Mouse (Mus musculus) heart, postnatal 36 days (tissue): Measurements from ENCODE around the gene Atp2b4. TPM values are rescaled to one million over a fixed set of nuclear protein-coding genes. Genes with fewer than 3 reads are reported as not detected.

Experiments
- DNase-seq, 2 experiments: peaks; one replicate each; pipeline ENCODE4 v3.0.0; 2021 to 2022
- intact Hi-C: fragments of 180-260 bp; cut with DNase I; formaldehyde crosslinking; loops from one replicate; pipeline ENCODE4 v1.15.1; 2025
- total RNA-seq, 2 experiments: library from RNA; stranded (reverse); gene quantifications; 2 replicates each; pipeline ENCODE4 v1.2.3; 2021

Atp2b4 gene
- 10 to 100 TPM; 19.5 to 23.7 TPM for total RNA-seq

DNA sequence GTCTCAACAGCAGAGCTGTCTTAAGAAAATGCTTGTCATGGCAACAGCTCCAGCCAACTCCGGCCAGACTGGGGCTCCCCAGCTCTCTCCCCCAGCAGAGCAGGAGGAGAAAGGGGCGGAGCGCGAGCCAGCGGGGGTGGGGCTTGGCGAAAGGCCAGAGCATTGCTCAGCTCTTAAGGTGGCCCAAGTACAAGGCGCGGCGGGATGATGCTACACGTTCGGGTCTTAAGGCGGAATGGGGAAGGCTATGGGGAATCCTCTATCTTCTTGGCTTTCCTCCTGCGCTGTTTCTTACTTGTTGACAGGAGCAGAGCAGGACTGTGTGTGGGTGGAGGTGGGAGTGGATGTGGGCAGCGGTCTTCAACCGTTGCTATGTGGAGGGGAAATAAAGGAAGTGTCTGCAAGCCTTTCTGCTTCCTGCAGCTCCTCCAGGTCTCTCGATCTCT lies at the start of gene Atp2b4:
Gene Atp2b4, minus strand, starts transcription at position 94 of the 446 bp plus-strand sequence.
- intact Hi-C loops, result loop anchor here (1.0 to 2.0 kb wide), 2 partner anchors 54 to 91 kb away; no protein-coding TSS in a partner anchor
- DNase-seq, result peak; percentile 97 to 99

DNA sequence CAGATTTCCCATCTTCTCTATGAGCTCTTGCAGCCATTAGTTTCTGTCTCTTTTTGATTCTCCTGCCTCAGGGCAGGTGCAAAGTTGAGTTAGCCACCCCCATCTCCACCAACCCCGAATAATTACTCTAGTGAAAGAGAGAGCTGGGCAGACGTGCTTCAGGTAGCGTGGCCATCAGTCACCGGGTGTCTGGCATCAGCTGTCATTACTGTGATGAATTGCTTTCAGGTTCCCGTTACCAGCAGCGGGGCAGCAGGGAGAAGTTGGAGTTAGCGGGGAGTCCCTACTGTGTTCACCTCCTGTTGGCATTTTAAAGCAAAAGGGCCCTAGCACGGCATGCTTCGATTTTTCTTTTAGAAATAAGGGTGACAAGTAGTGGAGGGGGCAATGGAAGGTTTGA lies 43.9 kb upstream of the Atp2b4 start:
- DNase-seq, result no peak
- intact Hi-C loops, result no loop called here

DNA sequence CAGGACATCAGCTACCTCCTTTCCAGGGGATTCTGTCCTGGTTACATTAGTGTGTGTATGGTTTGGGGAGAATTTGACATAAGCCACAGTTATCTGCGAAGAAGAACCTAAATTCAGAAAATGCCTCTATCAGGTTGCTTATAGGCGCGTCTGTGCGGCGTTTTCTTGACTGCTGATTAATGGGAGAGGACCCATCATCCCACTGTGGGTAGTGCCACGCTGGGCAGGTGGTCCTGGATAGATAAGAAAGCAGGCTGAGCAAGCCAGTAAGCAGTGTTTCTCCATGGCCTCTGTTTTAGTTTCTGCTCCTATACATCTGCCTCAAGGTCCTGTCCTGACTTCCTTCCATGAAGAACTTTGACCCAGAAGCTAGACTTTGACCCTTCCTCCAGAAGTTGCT lies 43.1 kb upstream of the Atp2b4 start:
- intact Hi-C loops, result no loop called here
- DNase-seq, result no peak

DNA sequence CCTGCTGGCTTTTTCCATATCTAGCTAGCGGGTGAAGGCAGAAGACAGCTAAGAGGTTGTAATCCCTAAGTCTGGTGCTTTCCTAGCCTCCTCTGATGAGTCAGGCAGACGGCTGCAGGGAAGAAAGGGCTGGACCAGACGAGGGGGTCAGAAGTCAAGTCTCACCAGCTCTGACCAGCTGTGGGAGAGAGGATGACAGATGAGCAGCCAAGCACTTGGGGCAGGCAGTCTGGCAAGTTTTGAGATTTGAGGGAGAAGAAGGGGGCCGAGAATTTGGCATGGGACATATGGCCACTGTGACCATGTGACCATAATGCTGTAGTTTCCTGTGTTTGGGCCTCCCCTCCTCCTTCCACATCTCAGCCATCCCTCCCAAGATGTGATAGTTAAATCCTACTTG lies 42.5 kb upstream of the Atp2b4 start:
- intact Hi-C loops, result no loop called here
- DNase-seq, result no peak

DNA sequence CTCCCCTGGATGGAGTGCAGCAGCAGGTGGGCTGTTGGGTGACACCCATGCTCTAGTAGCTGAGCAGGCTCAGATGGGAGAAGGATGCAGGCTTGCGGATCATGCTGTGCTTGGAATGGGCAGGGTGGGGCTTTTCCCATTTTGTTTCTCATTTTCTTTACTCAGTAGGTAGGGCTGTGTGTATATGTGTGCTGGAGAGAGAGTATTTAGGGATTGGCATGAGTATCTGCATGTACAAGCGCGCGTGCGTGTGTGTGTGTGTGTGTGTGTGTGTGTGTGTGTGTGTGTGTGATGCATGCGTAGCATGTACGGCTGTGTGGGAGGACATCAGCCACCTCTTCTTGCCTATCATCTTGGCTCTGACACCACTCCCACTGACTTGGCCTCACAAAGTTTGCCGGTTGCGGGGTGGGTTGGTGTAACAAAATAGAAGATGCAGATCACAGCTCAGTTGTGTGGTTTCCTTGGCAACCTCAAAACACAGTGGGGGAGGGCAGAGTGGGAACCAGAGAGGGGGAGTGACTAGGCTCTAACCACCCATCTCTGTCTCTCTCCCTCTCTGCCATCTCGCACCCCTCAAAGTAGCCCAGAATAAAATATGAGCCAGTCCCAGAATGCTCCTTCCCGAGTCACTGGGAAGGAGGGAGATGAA lies 41.4 kb upstream of the Atp2b4 start:
- intact Hi-C loops, result no loop called here
- DNase-seq, result no peak

DNA sequence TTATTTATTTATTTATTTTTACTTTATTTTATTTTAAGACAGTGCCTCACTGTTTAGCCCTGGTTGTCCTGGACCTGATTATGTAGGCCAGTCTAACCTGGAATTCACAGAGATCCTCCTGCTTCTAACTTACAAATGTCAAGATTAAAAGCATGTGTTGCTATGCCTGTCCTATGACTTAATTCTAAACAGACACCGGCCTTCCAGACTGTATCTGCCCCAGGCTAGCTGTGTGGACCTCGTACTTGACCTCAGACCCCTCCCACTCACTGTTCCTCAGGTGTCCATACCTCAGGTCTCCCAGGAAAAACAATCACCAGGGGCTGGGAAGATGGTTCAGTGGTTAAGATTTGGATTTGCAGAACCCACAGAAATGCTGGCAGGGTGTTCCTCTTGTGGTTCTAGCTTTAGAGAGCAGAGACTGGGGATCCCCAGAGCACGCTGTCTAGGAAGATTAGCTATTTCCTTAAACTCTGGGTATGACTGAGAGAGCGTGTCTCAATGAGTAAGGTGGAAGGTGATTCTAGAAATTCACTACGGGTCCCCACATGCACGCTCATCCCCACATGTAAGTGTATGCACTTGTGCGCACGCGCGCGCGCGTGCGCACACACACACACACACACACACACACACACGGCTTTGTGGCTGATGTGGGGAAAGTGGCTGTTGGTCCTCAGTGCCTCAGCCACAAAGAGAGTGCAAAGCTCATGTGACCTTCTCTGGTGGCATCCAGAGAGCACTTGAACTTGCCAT lies 40.5 kb upstream of the Atp2b4 start:
- intact Hi-C loops, result no loop called here

DNA sequence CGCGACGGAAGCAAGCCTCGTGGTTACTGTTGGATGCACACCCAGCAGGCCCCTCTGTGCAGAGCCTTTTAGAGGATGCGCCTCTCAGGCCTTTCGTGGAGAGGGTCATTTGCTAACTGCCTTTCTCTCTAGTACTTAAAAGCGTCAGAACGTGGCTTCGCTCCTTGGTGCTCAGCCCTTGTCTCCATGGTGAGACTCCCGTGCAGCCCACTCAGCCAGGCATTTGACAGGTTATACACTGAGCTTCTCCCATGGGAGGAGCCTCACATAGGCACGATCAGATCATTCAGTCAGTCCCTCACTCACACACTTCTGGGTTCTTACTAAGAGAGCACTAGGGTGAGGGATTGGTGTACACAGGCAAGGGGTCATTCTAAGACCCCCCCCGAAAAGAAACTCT lies 39.7 kb upstream of the Atp2b4 start:
- DNase-seq, result no peak
- intact Hi-C loops, result no loop called here

More for the DNA sequence above, 40.5 kb upstream of the Atp2b4 start:
- DNase-seq, result no peak

DNA sequence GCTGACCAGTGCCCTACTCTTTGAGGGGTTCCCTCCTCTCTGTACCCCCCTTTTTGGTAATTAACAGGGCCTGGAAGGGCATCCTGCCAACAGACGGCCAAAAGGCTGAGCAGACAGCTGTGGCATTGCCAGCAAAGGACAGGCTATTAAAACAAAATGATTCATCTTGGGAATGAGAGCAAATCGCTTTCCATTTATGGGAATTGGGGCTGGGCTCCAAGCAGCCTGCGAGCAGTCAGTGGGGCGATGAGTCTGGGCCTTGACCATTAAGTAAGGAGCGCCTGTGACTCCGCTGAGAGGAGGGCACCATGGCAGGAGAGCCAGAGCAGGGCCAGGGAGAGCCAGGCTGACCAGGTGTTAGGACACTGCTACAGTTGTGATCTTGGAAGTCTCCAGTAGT lies 33.5 kb upstream of the Atp2b4 start:
- peak; percentile 29 to 42 for DNase-seq
- intact Hi-C loops, result no loop called here

DNA sequence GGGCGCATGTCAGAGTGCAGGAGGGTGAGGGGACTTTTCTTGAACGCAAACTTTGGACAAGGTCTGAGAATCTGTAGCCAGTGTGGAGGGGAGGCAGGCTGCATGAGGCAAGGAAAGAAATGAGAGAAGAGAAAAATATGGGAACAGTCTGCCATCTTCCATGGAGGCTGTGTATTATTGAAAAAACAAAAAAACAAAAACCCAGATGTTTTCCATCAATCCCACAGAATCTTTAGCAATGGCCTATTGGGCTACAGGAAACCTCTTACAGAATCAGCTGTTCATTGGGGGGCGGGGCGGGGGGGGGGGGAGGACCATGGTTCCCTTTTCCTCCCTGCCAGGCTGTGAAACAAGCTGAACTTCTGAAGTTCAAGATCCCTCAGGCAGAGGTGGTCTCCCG lies 31.9 kb upstream of the Atp2b4 start:
- intact Hi-C loops, result no loop called here
- DNase-seq, result no peak

DNA sequence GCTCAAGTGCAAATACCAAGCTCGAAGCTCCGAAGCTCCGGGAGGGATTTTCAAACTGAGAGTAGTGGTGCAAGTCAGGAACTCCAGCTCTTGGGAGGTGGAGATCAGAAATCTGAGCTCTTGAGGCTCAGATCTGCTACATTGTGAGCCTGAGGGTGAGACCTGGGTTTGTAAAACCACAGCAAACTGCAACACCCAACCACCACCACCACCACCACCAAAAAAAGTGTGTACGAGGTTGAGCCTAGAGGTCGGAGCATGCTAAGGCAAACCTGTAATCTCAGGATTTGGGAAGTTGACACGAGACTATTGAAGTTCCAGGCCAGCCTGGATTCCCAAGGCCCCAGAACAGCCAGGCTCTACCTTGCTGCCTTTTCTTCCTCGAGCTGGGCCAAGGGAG lies 25.4 kb upstream of the Atp2b4 start:
- DNase-seq, result no peak

DNA sequence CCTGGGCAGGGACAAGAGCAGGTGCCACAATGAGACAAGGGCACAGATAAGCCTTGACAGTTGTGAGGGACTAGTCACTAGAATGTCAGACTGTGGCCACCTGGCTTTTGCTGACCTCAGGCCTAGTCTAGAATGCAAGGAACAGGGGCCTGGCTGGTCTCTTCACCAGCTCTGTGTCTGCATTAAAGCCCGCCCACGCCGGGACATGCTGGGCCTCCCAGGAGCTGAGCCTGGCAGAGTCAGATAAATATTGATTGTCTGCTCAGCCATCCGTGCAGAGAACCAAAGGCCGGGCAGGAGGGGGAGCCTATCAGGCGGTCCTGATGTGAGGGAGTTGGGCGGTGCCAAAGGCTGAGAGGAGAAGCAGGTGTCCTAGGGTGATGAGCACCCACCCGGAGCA lies 24.7 kb upstream of the Atp2b4 start:
- DNase-seq, result no peak
- intact Hi-C loops, result no loop called here

More for the DNA sequence above, 25.4 kb upstream of the Atp2b4 start:
- intact Hi-C loops, result no loop called here

DNA sequence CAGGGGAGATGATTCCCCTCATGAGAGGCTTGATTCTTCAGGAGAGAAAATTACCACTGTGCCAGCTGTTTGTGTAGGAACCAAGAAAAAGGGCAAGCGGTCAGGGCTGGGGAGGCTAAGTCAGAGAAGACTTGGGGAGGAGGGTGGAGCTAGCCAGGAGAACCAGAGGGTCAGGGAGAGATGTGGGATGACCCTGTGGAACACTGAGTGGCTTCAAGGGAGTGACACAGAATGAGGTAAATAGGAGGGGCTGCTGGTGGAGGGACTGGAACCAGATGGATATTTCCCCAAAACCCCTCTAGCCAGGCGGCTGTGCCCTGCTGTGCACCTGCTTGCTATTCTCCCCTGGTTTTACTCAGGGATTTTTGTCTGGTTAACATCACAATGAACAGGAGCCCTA lies 24.3 kb upstream of the Atp2b4 start:
- intact Hi-C loops, result no loop called here
- no peak for DNase-seq

DNA sequence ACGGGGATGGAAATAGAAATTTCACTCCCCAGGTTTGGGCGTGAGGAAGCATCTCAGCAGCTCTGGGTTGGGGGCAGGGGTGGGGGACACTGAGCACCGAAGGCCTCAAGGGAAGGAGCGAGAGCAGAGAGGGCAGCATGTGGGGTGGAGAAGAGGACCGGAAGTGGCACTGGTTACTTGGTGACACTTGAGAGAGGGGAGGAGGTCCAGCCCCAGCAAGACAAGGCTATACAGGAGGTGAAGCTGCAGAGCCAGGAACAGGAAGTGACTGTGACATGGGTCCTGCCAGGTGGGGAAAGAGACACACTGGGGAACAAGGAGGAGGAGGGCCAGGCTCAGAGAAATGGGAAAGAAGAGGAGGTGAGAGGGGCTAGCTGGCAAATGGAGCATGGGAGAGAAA lies 20.3 kb upstream of the Atp2b4 start:
- intact Hi-C loops, result no loop called here
- no peak for DNase-seq

DNA sequence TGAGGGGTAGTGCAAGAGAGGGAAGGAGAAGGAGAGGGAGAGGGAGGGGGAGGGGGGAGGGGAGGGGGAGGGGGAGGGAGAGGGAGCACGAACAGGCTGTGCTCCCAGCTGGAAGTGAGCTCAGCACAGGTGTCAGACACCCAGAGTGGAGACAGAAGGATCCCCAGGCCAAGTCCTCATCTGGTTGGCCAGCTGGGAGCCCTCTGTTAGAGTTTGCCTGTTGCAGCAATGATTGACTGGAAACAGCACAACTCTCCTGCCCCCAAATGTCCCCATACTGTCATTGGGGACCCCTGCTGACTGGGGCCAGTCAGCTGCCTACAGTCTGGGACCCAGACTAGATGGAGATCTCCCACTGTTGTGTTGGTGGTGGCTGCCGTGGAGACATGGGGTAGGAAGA lies 19.3 kb upstream of the Atp2b4 start:
- DNase-seq, result no peak
- intact Hi-C loops, result no loop called here

DNA sequence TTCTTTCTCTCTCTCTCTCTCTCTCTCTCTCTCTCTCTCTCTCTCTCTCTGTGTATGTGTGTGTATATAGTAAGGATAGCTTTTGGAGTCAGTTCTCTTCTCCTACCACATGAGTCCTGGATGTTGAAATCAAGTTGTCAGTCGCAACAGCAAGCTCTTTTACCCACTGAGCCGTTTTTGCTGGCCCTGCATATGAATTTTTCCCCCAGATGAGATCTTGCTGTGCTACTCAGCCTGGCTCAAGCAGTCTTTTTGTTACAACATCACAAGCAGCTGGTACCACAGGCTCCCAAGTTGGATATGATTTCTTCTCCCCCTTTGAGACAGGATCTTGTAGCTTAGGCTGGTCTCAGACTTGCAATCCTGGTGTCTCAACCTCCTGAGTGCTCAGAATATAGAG lies 17.7 kb upstream of the Atp2b4 start:
- intact Hi-C loops, result no loop called here
- no peak for DNase-seq

DNA sequence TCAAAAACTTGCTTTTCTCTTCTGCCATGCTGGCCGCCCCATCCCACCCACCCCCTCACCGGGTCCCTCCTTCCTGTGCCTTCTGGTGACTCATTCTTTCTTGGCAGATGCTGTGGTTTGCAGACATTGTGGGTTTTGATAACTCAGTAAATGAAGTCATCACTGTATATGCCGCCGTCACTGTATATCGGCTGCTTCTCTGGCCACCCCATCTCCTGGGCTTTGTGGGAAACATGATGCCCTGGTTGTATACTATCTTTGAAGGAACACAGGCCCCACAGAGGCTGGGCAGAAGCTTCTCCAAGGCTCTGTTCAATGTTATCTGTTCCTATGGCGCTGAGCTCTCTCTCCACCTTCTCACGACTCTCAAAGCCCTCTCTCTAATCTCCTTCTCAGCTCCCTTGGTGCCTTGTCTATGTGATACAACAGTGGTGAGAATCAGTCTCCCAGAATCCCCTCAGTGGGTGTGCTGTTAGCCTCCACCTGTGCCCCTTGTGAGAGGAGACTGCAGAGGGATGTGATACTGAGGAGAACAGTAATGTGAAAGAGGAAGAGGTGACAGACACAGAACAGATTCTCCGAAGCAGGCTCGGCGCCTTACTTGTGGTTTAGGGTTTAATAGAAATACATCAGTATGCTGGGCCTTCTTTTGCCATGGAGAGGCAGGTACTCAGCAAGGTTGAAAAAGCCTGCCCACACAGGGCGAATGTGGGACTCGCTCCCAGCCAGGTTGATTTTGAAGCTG lies 15.1 kb upstream of the Atp2b4 start:
- intact Hi-C loops, result no loop called here
- DNase-seq, result no peak

DNA sequence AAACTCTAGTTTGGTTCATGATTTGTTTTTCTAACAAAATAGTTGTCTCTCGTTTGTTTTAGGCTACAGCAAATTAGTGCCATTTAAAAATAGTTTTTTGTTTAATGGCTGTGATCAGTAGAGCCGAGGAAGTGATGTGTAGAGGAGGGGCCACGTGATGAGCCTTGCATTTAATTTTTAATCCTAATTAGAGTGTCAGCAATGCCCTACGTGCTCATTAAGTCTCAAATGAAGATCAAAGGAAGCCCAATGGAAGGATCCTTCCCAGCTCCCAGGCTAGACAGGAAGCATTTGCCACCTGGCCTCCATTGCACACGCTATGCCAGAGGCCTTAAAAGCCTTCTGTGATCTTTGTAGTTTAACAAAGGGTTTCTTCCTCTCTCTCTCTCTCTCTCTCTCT lies 8.5 kb upstream of the Atp2b4 start:
- intact Hi-C loops, result no loop called here
- DNase-seq, result no peak

DNA sequence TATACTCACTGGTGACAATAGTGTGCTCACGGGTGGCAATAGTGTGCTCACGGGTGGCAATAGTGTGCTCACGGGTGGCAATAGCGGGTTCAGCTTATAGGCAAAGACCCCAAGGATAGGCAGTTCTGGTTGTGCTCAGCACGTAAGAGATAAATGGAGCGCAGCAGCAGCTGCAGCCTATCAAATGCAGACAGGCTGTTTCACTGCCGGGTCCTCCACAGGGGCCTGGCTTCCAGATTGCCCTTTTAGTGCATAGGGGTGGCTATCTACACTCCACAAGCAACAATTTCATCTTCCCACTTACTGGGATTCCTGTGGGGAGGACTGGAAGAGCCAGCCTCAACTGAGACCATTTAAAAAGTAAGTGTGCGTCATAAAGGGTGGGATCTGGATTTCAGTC lies 7.2 kb upstream of the Atp2b4 start:
- intact Hi-C loops, result no loop called here
- DNase-seq, result no peak

DNA sequence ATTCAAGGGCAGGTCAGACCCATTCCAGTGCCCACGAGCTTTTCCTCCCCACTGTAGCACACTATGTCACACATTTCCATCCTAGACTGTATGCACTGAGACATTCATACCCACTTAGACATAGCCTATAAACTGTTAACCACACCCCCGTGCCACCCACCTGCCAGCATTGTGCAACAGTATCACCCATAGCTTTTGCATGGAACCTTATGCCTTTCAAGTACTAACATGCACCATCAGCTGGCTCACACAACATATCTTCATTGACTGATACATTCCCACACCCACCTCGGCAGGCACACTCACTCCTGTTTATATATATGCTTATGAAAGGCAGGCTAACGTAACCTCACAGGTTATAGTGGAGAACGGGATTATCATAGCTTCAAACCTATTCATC lies 902 bp upstream of the Atp2b4 start:
- no peak for DNase-seq
- intact Hi-C loops, result loop anchor here (2.0 kb wide), 1 partner anchor 53 kb away; no protein-coding TSS in a partner anchor

DNA sequence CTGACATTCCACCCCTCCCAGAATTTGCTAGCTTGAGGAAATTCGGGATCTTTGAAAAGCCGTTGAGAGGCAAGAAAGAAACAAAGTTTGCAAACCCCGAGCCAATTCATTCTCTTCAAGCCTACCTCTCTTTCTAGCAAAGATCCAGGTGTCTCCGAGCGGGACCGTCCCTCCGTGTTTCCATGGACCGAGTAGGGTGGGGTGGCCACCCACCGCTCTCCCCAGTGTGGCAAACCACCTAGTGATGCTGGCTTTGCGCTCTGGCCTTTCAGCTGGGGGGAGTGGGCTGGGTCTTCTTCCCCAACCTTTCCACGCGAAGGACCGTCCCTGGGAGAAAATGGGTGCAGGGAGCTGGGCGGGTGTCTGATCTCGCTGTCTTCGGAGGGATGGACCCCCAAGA lies 329 bp downstream of the Atp2b4 start:
- no peak for DNase-seq
- intact Hi-C loops, result loop anchor here (1.0 to 2.0 kb wide), 2 partner anchors 54 to 92 kb away; no protein-coding TSS in a partner anchor

DNA sequence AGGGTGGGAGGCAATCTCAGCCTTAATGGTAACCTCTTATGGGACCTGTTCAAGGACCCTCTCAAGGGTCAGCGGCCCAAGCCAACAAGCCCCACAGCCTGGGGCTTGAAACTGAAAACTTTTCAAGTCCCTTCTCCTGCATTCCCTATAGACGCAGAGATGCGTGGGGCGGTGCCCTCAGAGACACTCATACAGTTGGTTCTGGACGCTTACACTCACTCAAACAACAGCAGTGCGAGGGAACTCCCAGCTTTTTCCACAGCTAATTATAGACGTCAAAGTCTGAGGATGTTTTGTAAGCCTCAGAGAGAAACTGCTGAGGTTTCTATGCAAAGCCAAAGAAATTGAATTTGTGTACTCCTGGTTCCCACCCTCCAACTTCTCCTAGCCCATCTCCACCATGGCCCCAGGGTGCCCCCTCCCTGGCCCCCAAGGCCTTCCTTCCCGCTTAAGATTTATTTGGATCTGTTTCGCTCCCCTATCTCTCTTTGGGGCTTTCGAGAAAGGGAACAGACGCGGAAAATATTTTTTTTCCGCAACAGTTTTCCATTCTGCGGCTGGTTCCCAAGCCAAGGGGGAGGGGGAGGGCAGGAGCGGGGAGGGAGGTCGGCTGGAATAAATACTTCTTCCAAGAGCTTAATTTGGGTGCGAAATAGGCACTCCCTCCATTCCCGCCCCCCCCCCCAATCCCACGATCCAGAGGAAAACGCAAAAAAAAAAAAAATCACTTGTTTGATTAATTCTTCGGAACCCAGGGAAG lies 975 bp downstream of the Atp2b4 start:
- intact Hi-C loops, result loop anchor here (1.0 to 2.0 kb wide), 3 partner anchors 55 to 92 kb away; no protein-coding TSS in a partner anchor
- DNase-seq, result peak; percentile 30 to 44
